Mouse (Mus musculus) embryonic stem cell, embryonic (primary cell): Measurements from ENCODE around the gene Art3.

Source experiments
- CTCF ChIA-PET, 4 experiments: fragments of 300-600 bp in 2 of 4; fragments of 350-600 bp in 2 of 4; sonication (Branson Sonifier 250); formaldehyde crosslinking; loops; one replicate each; lab custom pipeline; 2022; ENCODE audit warnings: inconsistent platforms in 2 of 4; lab: Charles Lee
- POLR2A ChIA-PET, 4 experiments: fragments of 300-600 bp in 2 of 4; fragments of 350-600 bp in 2 of 4; sonication (Branson Sonifier 250); formaldehyde crosslinking; loops; one replicate each; lab custom pipeline; 2022; ENCODE audit warnings: antibody characterized with exemption in 4 of 4, inconsistent platforms in 1 of 4; lab: Charles Lee

The Art3 gene

GRCm38 (mm10) chr5:92389977-92390376, 58.4 kb downstream of the Art3 start:
- ChIA-PET CTCF (interaction anchor here in 3 of 4 experiments (0.6 to 1.0 kb wide), 3 partner anchors 8 to 62 kb away, joined by 3 read pairs; no protein-coding TSS in a partner anchor), POLR2A (interaction anchor here in 1 of 4 experiments (1.4 kb wide), 1 partner anchor 58 kb away, joined by 4 read pairs; the partner anchor contains the start of gene Art3)

GRCm38 (mm10) chr5:92390615-92391014, 59.0 kb downstream of the Art3 start:
- CTCF ChIA-PET: interaction anchor here in 3 of 4 experiments (0.6 to 1.0 kb wide), 4 partner anchors 9 to 81 kb away, joined by 3 read pairs; no protein-coding TSS in a partner anchor
- POLR2A ChIA-PET: interaction anchor here in 1 of 4 experiments (1.4 kb wide), 1 partner anchor 59 kb away, joined by 4 read pairs; the partner anchor contains the start of gene Art3

- CTCF ChIA-PET: interaction anchor here in 3 of 4 experiments (0.6 to 0.9 kb wide), 3 partner anchors 10 to 302 kb away, joined by 3 read pairs; no protein-coding TSS in a partner anchor
- POLR2A ChIA-PET: interaction anchor here in 1 of 4 experiments (0.6 to 1.2 kb wide), 3 partner anchors 23 to 224 kb away, joined by 3 read pairs; no protein-coding TSS in a partner anchor
Measured at GRCm38 (mm10) chr5:92392542-92392941, 60.9 kb downstream of the Art3 start.

- POLR2A ChIA-PET: interaction anchor here in 1 of 4 experiments (0.6 to 1.3 kb wide), 4 partner anchors 9 to 83 kb away, joined by 3 to 5 read pairs (median 4); partner anchors contain the start of gene Sdad1
- CTCF ChIA-PET: interaction anchor here in 2 of 4 experiments (0.5 to 1.3 kb wide), 2 partner anchors 8 to 11 kb away, joined by 3 to 4 read pairs; no protein-coding TSS in a partner anchor
Measured at GRCm38 (mm10) chr5:92393863-92394262, 62.2 kb downstream of the Art3 start.

- ChIA-PET CTCF (interaction anchor here in 1 of 4 experiments (1.3 to 1.6 kb wide), 2 partner anchors 9 to 11 kb away, joined by 4 read pairs; no protein-coding TSS in a partner anchor), POLR2A (no interaction called here)
Measured at GRCm38 (mm10) chr5:92395764-92396163, 64.1 kb downstream of the Art3 start.

- POLR2A ChIA-PET: no interaction called here
- CTCF ChIA-PET: interaction anchor here in 1 of 4 experiments (0.9 kb wide), 1 partner anchor 14 kb away, joined by 3 read pairs; no protein-coding TSS in a partner anchor
Measured at GRCm38 (mm10) chr5:92396476-92396875, 64.8 kb downstream of the Art3 start.

- CTCF ChIA-PET: interaction anchor here (0.5 to 2.2 kb wide), 44 partner anchors 10 to 881 kb away, joined by 3 to 24 read pairs (median 4); partner anchors contain the start of genes Sdad1 (in 2 of the 4), Art3 (in 1 of the 4) and Parm1 (in 1 of the 4)
- POLR2A ChIA-PET: interaction anchor here in 3 of 4 experiments (0.6 to 2.0 kb wide), 11 partner anchors 10 to 527 kb away, joined by 3 to 8 read pairs (median 4); partner anchors contain the start of gene Sdad1 (in 1 of the 3)
Measured at GRCm38 (mm10) chr5:92398153-92398552, 66.5 kb downstream of the Art3 start.

- CTCF ChIA-PET: interaction anchor here in 3 of 4 experiments (0.6 to 1.1 kb wide), 5 partner anchors 10 to 207 kb away, joined by 3 to 4 read pairs (median 3); no protein-coding TSS in a partner anchor
Measured at GRCm38 (mm10) chr5:92402816-92403215, 71.2 kb downstream of the Art3 start.

GRCm38 (mm10) chr5:92403562-92404399, 72.2 kb downstream of the Art3 start:
- POLR2A ChIA-PET: interaction anchor here in 2 of 4 experiments (0.6 to 1.2 kb wide), 5 partner anchors 9 to 43 kb away, joined by 3 to 4 read pairs (median 3); no protein-coding TSS in a partner anchor
- CTCF ChIA-PET: interaction anchor here in 2 of 4 experiments (0.6 to 1.0 kb wide), 3 partner anchors 10 to 101 kb away, joined by 3 to 4 read pairs (median 4); no protein-coding TSS in a partner anchor

More at GRCm38 (mm10) chr5:92402816-92403215, 71.2 kb downstream of the Art3 start:
- POLR2A ChIA-PET: interaction anchor here in 3 of 4 experiments (0.6 to 1.6 kb wide), 7 partner anchors 8 to 901 kb away, joined by 3 to 7 read pairs (median 3); no protein-coding TSS in a partner anchor

GRCm38 (mm10) chr5:92404400-92404678, 72.7 kb downstream of the Art3 start:
- CTCF ChIA-PET: interaction anchor here in 1 of 4 experiments (0.9 kb wide), 1 partner anchor 9 kb away, joined by 3 read pairs; no protein-coding TSS in a partner anchor
- POLR2A ChIA-PET: interaction anchor here in 2 of 4 experiments (0.6 to 1.2 kb wide), 4 partner anchors 9 to 43 kb away, joined by 3 to 4 read pairs (median 3); no protein-coding TSS in a partner anchor

GRCm38 (mm10) chr5:92409361-92410155, 77.9 kb downstream of the Art3 start:
- ChIA-PET POLR2A (interaction anchor here in 3 of 4 experiments (1.3 to 1.8 kb wide), 5 partner anchors 11 to 25 kb away, joined by 3 to 8 read pairs (median 3); no protein-coding TSS in a partner anchor), CTCF (interaction anchor here in 3 of 4 experiments (0.5 to 1.0 kb wide), 3 partner anchors 11 to 178 kb away, joined by 3 to 5 read pairs (median 3); no protein-coding TSS in a partner anchor)

- POLR2A ChIA-PET: interaction anchor here in 1 of 4 experiments (0.6 kb wide), 1 partner anchor 99 kb away, joined by 5 read pairs; no protein-coding TSS in a partner anchor
- CTCF ChIA-PET: interaction anchor here in 1 of 4 experiments (0.9 kb wide), 1 partner anchor 100 kb away, joined by 5 read pairs; the partner anchor contains the start of gene Sdad1
Measured at GRCm38 (mm10) chr5:92410486-92410885, 78.9 kb downstream of the Art3 start.

- ChIA-PET POLR2A (interaction anchor here in 2 of 4 experiments (0.7 to 1.5 kb wide), 3 partner anchors 9 to 20 kb away, joined by 3 read pairs; no protein-coding TSS in a partner anchor), CTCF (interaction anchor here in 3 of 4 experiments (0.6 to 1.9 kb wide), 5 partner anchors 13 to 362 kb away, joined by 3 to 5 read pairs (median 4); partner anchors contain the start of gene Sdad1 (in 1 of the 3))
Measured at GRCm38 (mm10) chr5:92411461-92412140, 80.0 kb downstream of the Art3 start.

GRCm38 (mm10) chr5:92413271-92413981, 81.8 kb downstream of the Art3 start:
- CTCF ChIA-PET: interaction anchor here (0.6 to 1.0 kb wide), 4 partner anchors 9 to 315 kb away, joined by 3 read pairs; no protein-coding TSS in a partner anchor
- POLR2A ChIA-PET: interaction anchor here in 3 of 4 experiments (0.6 to 1.7 kb wide), 9 partner anchors 9 to 142 kb away, joined by 3 to 7 read pairs (median 3); partner anchors contain the start of gene Fam47e (in 1 of the 3)

GRCm38 (mm10) chr5:92413982-92414375, 82.4 kb downstream of the Art3 start:
- ChIA-PET CTCF (interaction anchor here (0.6 to 1.0 kb wide), 4 partner anchors 10 to 314 kb away, joined by 3 read pairs; no protein-coding TSS in a partner anchor), POLR2A (interaction anchor here in 2 of 4 experiments (0.6 to 1.7 kb wide), 8 partner anchors 10 to 141 kb away, joined by 3 to 7 read pairs (median 4); partner anchors contain the start of gene Fam47e (in 1 of the 2))
